Mouse (Mus musculus): ENCODE data around the gene Rbms3.

The Rbms3 gene

GRCm38 (mm10) chr9:117373164-117373741 lies 256.5 kb downstream of the Rbms3 start:
- DNase-seq (ENCODE audit: low read depth): no peak

GRCm38 (mm10) chr9:117371980-117372379 lies 257.7 kb downstream of the Rbms3 start:
- no peak for DNase-seq (ENCODE audit: low read depth)

GRCm38 (mm10) chr9:117370086-117370485 lies 259.6 kb downstream of the Rbms3 start:
- no peak for DNase-seq (ENCODE audit: low read depth)

- no peak for DNase-seq (ENCODE audit: low read depth)
These were observed 261.7 kb downstream of the Rbms3 start for GRCm38 (mm10) chr9:117368016-117368415.

GRCm38 (mm10) chr9:117364610-117365009 lies 265.1 kb downstream of the Rbms3 start:
- no peak for DNase-seq (ENCODE audit: low read depth)

GRCm38 (mm10) chr9:117361431-117361830 lies 268.3 kb downstream of the Rbms3 start:
- DNase-seq (ENCODE audit: low read depth): no peak

- DNase-seq (ENCODE audit: low read depth): peak; percentile 29
These were observed 272.8 kb downstream of the Rbms3 start for GRCm38 (mm10) chr9:117356764-117357442.

- no peak for DNase-seq (ENCODE audit: low read depth)
These were observed 274.2 kb downstream of the Rbms3 start for GRCm38 (mm10) chr9:117355501-117355900.

GRCm38 (mm10) chr9:117342336-117342735 lies 287.4 kb downstream of the Rbms3 start:
- no peak for DNase-seq (ENCODE audit: low read depth)

GRCm38 (mm10) chr9:117330681-117331080 lies 299.0 kb downstream of the Rbms3 start:
- DNase-seq (ENCODE audit: low read depth): no peak

GRCm38 (mm10) chr9:117319271-117319670 lies 310.4 kb downstream of the Rbms3 start:
- no peak for DNase-seq (ENCODE audit: low read depth)

- DNase-seq (ENCODE audit: low read depth): no peak
These were observed 311.3 kb downstream of the Rbms3 start for GRCm38 (mm10) chr9:117318461-117318860.

GRCm38 (mm10) chr9:117317251-117317650 lies 312.5 kb downstream of the Rbms3 start:
- DNase-seq (ENCODE audit: low read depth): no peak

GRCm38 (mm10) chr9:117313642-117314041 lies 316.1 kb downstream of the Rbms3 start:
- no peak for DNase-seq (ENCODE audit: low read depth)

- no peak for DNase-seq (ENCODE audit: low read depth)
These were observed 319.9 kb downstream of the Rbms3 start for GRCm38 (mm10) chr9:117309809-117310208.

GRCm38 (mm10) chr9:117298991-117299390 lies 330.7 kb downstream of the Rbms3 start:
- DNase-seq (ENCODE audit: low read depth): no peak

- DNase-seq (ENCODE audit: low read depth): no peak
These were observed 331.8 kb downstream of the Rbms3 start for GRCm38 (mm10) chr9:117297662-117298531.

- DNase-seq (ENCODE audit: low read depth): no peak
These were observed 338.5 kb downstream of the Rbms3 start for GRCm38 (mm10) chr9:117291066-117291850.

- no peak for DNase-seq (ENCODE audit: low read depth)
These were observed 354.9 kb downstream of the Rbms3 start for GRCm38 (mm10) chr9:117274846-117275245.

GRCm38 (mm10) chr9:117259614-117260013 lies 370.1 kb downstream of the Rbms3 start:
- DNase-seq (ENCODE audit: low read depth): no peak

GRCm38 (mm10) chr9:117253361-117253760 lies 376.4 kb downstream of the Rbms3 start:
- peak; percentile 26 for DNase-seq (ENCODE audit: low read depth)

GRCm38 (mm10) chr9:117252411-117252861 lies 377.3 kb downstream of the Rbms3 start:
- DNase-seq (ENCODE audit: low read depth): peak; percentile 66
